10 mouse cellular contexts compared by ENCODE assay signal in the genomic region with DNA sequence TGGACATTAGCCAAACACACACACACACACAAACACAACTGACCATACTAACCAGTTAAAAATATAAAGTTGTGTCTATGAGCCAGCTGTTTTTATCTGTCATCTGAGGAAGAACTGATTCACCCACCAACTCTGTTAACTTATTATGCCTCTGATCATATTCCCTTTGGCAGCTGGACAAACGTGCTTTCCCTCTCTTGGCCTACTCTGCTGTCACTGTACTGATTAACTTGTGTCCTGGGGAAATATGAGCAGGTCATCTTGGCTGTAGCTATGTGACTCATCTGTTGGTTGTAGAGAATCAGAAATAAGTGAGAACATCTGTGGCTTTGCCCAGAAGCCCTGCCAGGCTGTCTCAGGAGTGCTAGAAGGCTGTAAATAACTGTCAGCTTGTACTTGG.
DNase-seq lines count a peak whose midpoint lies in the region; ATAC-seq and TF ChIP-seq lines count a peak whose summit lies in the region.
"Had no signal": no experiment of that assay in that cellular context is flagged by ENCODE, and none has a peak within 500 bp of the region (broad histone marks: within the 10 kb centered on the region; RNA-seq: fewer than 3 reads in every experiment).

No protein-coding gene starts in this region.

- no peak overlapping the region for H3K4me2 ChIP-seq in stomach, postnatal 0 days (replicated peaks; ENCODE audit: low read depth)
- H3K4me2 ChIP-seq: heart, embryonic 15.5 days; limb, embryonic 15.5 days had no signal

- H3K36me3 ChIP-seq in stomach, postnatal 0 days (ENCODE audit: control insufficient read depth, insufficient read depth, low read length) = no peaks in the 10 kb centered on the region
- H3K36me3 ChIP-seq: heart, embryonic 15.5 days; limb, embryonic 15.5 days had no signal

- no peak overlapping the region for H3K27ac ChIP-seq in stomach, postnatal 0 days (replicated peaks)
- H3K27ac ChIP-seq: heart, embryonic 15.5 days; limb, embryonic 15.5 days had no signal

- no peak for TF ChIP-seq EP300 in stomach, postnatal 0 days (optimal IDR thresholded peaks at IDR 0.05)

- TF ChIP-seq POLR2A in lung, adult 2 months (IDR thresholded peaks at IDR 0.05; ENCODE audit: borderline replicate concordance, extremely low read depth, low read depth, low read length) = no peak

- H3K9ac ChIP-seq in stomach, postnatal 0 days (ENCODE audit: low read length) = no peak overlapping the region
- H3K9ac ChIP-seq: heart, embryonic 15.5 days; limb, embryonic 15.5 days had no signal

- no peaks in the 10 kb centered on the region for H3K27me3 ChIP-seq in stomach, postnatal 0 days (ENCODE audit: control insufficient read depth, insufficient read depth, low read length)
- H3K27me3 ChIP-seq: heart, embryonic 15.5 days; limb, embryonic 15.5 days had no signal

- no peak for TF ChIP-seq CTCF in lung, adult 2 months (IDR thresholded peaks at IDR 0.05; ENCODE audit: insufficient read depth, low read length)
- TF ChIP-seq CTCF in stomach, postnatal 0 days (IDR thresholded peaks at IDR 0.05; ENCODE audit: low read depth) = no peak

- DNase-seq in lung, adult 18-20 months = peak; percentile 1 to 2
- DNase-seq in lung, adult 2 months = no peak
- DNase-seq in adrenal gland, postnatal 25 days = peak; percentile 7
- DNase-seq in gastrocnemius, postnatal 4 days (ENCODE audit: low spot score in 2 of 2) = peak; percentile 15 to 32
- peak; percentile 58 for DNase-seq in mesoderm, embryonic 11.5 days (ENCODE audit: low read depth, low spot score)
- DNase-seq in layer of hippocampus, postnatal 10 days (ENCODE audit: low spot score in 2 of 2) = no peak
- DNase-seq in left cerebral cortex, adult 8-10 months (ENCODE audit: low spot score in 2 of 2) = no peak
- no peak for DNase-seq in stomach, postnatal 0 days (ENCODE audit: low spot score)

- H3K4me3 ChIP-seq in lung, adult 2 months (replicated peaks; ENCODE audit: extremely low read depth, low read depth, low read length) = no peak overlapping the region
- no peak overlapping the region for H3K4me3 ChIP-seq in stomach, postnatal 0 days (ENCODE audit: low read depth, low read length)
- H3K4me3 ChIP-seq: heart, embryonic 15.5 days; limb, embryonic 15.5 days had no signal

- no peaks in the 10 kb centered on the region for H3K9me3 ChIP-seq in stomach, postnatal 0 days (ENCODE audit: control insufficient read depth, low read length)
- H3K9me3 ChIP-seq: heart, embryonic 15.5 days; limb, embryonic 15.5 days had no signal

- ATAC-seq in stomach, postnatal 0 days (ENCODE audit: low FRiP score, low TSS enrichment) = no peak

- WGBS in lung, adult 2 months = 46% methylated on average over 1 of the region's 1 CpGs
- WGBS in stomach, postnatal 0 days = 26% methylated on average over 1 of the region's 1 CpGs

- no peaks in the 10 kb centered on the region for H3K4me1 ChIP-seq in lung, adult 2 months (ENCODE audit: control insufficient read depth, insufficient read depth, low read length)
- no peaks in the 10 kb centered on the region for H3K4me1 ChIP-seq in stomach, postnatal 0 days (replicated peaks; ENCODE audit: control insufficient read depth, insufficient read depth)
- H3K4me1 ChIP-seq: heart, embryonic 15.5 days; limb, embryonic 15.5 days had no signal

Comparison
In these comparisons a context has a peak if more than half of its experiments do, and no peak if none do; other contexts are left out.
1. DNase-seq: peak in lung, adult 18-20 months (2 of 2), adrenal gland, postnatal 25 days (single experiment), gastrocnemius, postnatal 4 days (2 of 2) and mesoderm, embryonic 11.5 days (single experiment); none in lung, adult 2 months (single experiment), layer of hippocampus, postnatal 10 days (0 of 2), left cerebral cortex, adult 8-10 months (0 of 2) and stomach, postnatal 0 days (single experiment).